Mouse (Mus musculus): ENCODE measurements around the gene Anapc13. TPM values are rescaled to one million over a fixed set of nuclear protein-coding genes. Genes with fewer than 3 reads are reported as not detected.

Anapc13 gene
- polyA plus RNA-seq, 1 experiment from 2014 or later: 222 TPM

- no peak for TF ChIP-seq CTCF (IDR thresholded peaks at IDR 0.05; ENCODE audit: low read depth)
- no peak overlapping the region for H3K4me3 ChIP-seq (replicated peaks; ENCODE audit: low read depth, low read length)
- ATAC-seq (replicated peaks; ENCODE audit: low FRiP score, low read depth): no peak
- H3K4me1 ChIP-seq (replicated peaks; ENCODE audit: insufficient read depth, low read length): no peaks in the 10 kb centered on the region
- 74% methylated on average over 3 of the region's 3 CpGs for WGBS
- H3K4me2 ChIP-seq (ENCODE audit: low read length): no peak overlapping the region
- H3K36me3 ChIP-seq (ENCODE audit: insufficient read depth, low read length): peaks cover 19% of the 10 kb centered on the region; the same call in 1 of the 2 replicates
- no peak for DNase-seq (ENCODE audit: low spot score)
- H3K9ac ChIP-seq (ENCODE audit: low read depth, low read length): no peak overlapping the region
- no peak overlapping the region for H3K27ac ChIP-seq
- H3K27me3 ChIP-seq (ENCODE audit: insufficient read depth, low read length): no peaks in the 10 kb centered on the region
- no peaks in the 10 kb centered on the region for H3K9me3 ChIP-seq (replicated peaks; ENCODE audit: low read length)
Observed at GRCm38 (mm10) chr9:102615071-102615470, 11.0 kb upstream of the Anapc13 start.

- no peak for ATAC-seq (replicated peaks; ENCODE audit: low FRiP score, low read depth)
- Histone ChIP-seq H3K4me1 (replicated peaks; ENCODE audit: insufficient read depth, low read length) (no peaks in the 10 kb centered on the region), H3K36me3 (ENCODE audit: insufficient read depth, low read length) (peaks cover 17% of the 10 kb centered on the region; the same call in 1 of the 2 replicates), H3K4me3 (replicated peaks; ENCODE audit: low read depth, low read length) (no peak overlapping the region), H3K4me2 (ENCODE audit: low read length) (no peak overlapping the region), H3K27ac (no peak overlapping the region), H3K9ac (ENCODE audit: low read depth, low read length) (no peak overlapping the region), H3K27me3 (ENCODE audit: insufficient read depth, low read length) (no peaks in the 10 kb centered on the region), H3K9me3 (replicated peaks; ENCODE audit: low read length) (no peaks in the 10 kb centered on the region)
- TF ChIP-seq CTCF (IDR thresholded peaks at IDR 0.05; ENCODE audit: low read depth): no peak
- no peak for DNase-seq (ENCODE audit: low spot score)
- 68% methylated on average over 9 of the region's 9 CpGs for WGBS
Observed at GRCm38 (mm10) chr9:102616267-102616666, 9.8 kb upstream of the Anapc13 start.

- Histone ChIP-seq H3K4me3 (replicated peaks; ENCODE audit: low read depth, low read length) (no peak overlapping the region), H3K4me1 (replicated peaks; ENCODE audit: insufficient read depth, low read length) (no peaks in the 10 kb centered on the region), H3K9ac (ENCODE audit: low read depth, low read length) (no peak overlapping the region), H3K27me3 (ENCODE audit: insufficient read depth, low read length) (no peaks in the 10 kb centered on the region), H3K4me2 (ENCODE audit: low read length) (no peak overlapping the region), H3K9me3 (replicated peaks; ENCODE audit: low read length) (no peaks in the 10 kb centered on the region), H3K36me3 (ENCODE audit: insufficient read depth, low read length) (no peaks in the 10 kb centered on the region), H3K27ac (no peak overlapping the region)
- no peak for TF ChIP-seq CTCF (IDR thresholded peaks at IDR 0.05; ENCODE audit: low read depth)
- 31% methylated on average over 5 of the region's 5 CpGs for WGBS
- ATAC-seq (replicated peaks; ENCODE audit: low FRiP score, low read depth) (no peak), DNase-seq (ENCODE audit: low spot score) (no peak)
Observed at GRCm38 (mm10) chr9:102621385-102621784, 4.7 kb upstream of the Anapc13 start.

GRCm38 (mm10) chr9:102622192-102622857 lies 3.8 kb upstream of the Anapc13 start:
- Histone ChIP-seq H3K9me3 (replicated peaks; ENCODE audit: low read length) (no peaks in the 10 kb centered on the region), H3K36me3 (ENCODE audit: insufficient read depth, low read length) (no peaks in the 10 kb centered on the region), H3K27me3 (ENCODE audit: insufficient read depth, low read length) (no peaks in the 10 kb centered on the region), H3K4me2 (ENCODE audit: low read length) (no peak overlapping the region), H3K27ac (no peak overlapping the region), H3K4me1 (replicated peaks; ENCODE audit: insufficient read depth, low read length) (no peaks in the 10 kb centered on the region), H3K9ac (ENCODE audit: low read depth, low read length) (no peak overlapping the region), H3K4me3 (replicated peaks; ENCODE audit: low read depth, low read length) (no peak overlapping the region)
- peak; percentile 95 for TF ChIP-seq CTCF (IDR thresholded peaks at IDR 0.05; ENCODE audit: low read depth)
- WGBS: 37% methylated on average over 5 of the region's 5 CpGs
- DNase-seq (ENCODE audit: low spot score) (peak; percentile 94), ATAC-seq (replicated peaks; ENCODE audit: low FRiP score, low read depth) (no peak)

- Histone ChIP-seq H3K4me2 (ENCODE audit: low read length) (no peak overlapping the region), H3K27me3 (ENCODE audit: insufficient read depth, low read length) (no peaks in the 10 kb centered on the region), H3K27ac (no peak overlapping the region), H3K4me1 (replicated peaks; ENCODE audit: insufficient read depth, low read length) (no peaks in the 10 kb centered on the region), H3K9ac (ENCODE audit: low read depth, low read length) (no peak overlapping the region), H3K9me3 (replicated peaks; ENCODE audit: low read length) (no peaks in the 10 kb centered on the region), H3K36me3 (ENCODE audit: insufficient read depth, low read length) (no peaks in the 10 kb centered on the region), H3K4me3 (replicated peaks; ENCODE audit: low read depth, low read length) (no peak overlapping the region)
- no peak for TF ChIP-seq CTCF (IDR thresholded peaks at IDR 0.05; ENCODE audit: low read depth)
- DNase-seq (ENCODE audit: low spot score) (no peak), ATAC-seq (replicated peaks; ENCODE audit: low FRiP score, low read depth) (no peak)
- 80% methylated on average over 6 of the region's 6 CpGs for WGBS
Observed at GRCm38 (mm10) chr9:102622876-102623275, 3.2 kb upstream of the Anapc13 start.

- Histone ChIP-seq H3K4me2 (ENCODE audit: low read length) (no peak overlapping the region), H3K27ac (no peak overlapping the region), H3K9ac (ENCODE audit: low read depth, low read length) (no peak overlapping the region), H3K4me3 (replicated peaks; ENCODE audit: low read depth, low read length) (no peak overlapping the region), H3K4me1 (replicated peaks; ENCODE audit: insufficient read depth, low read length) (no peaks in the 10 kb centered on the region), H3K9me3 (replicated peaks; ENCODE audit: low read length) (no peaks in the 10 kb centered on the region), H3K36me3 (ENCODE audit: insufficient read depth, low read length) (no peaks in the 10 kb centered on the region), H3K27me3 (ENCODE audit: insufficient read depth, low read length) (no peaks in the 10 kb centered on the region)
- DNase-seq (ENCODE audit: low spot score) (no peak), ATAC-seq (replicated peaks; ENCODE audit: low FRiP score, low read depth) (no peak)
- TF ChIP-seq CTCF (IDR thresholded peaks at IDR 0.05; ENCODE audit: low read depth): no peak
- WGBS: 94% methylated on average over 7 of the region's 7 CpGs
Observed at GRCm38 (mm10) chr9:102623581-102623980, 2.5 kb upstream of the Anapc13 start.
